Mouse (Mus musculus) forebrain, embryonic 12.5 days (tissue): ENCODE measurements around the gene Zic5. TPM values are rescaled to one million over a fixed set of nuclear protein-coding genes. Genes with fewer than 3 reads are reported as not detected.

Source experiments
- ATAC-seq: fragments of 200-750 bp; cut with Nextera tagmentation; 2 replicates; pipeline ENCODE4 v1.8.0; 2017; ENCODE audit warnings: moderate TSS enrichment; ENCODE audit not compliant: low FRiP score
- H3K27ac ChIP-seq: fragments of 300-500 bp; sonication (generic); 2 replicates; pipeline ENCODE4 v1.5.1; 2016; ENCODE audit warnings: mild to moderate bottlenecking
- H3K27me3 ChIP-seq: fragments of 300-500 bp; sonication (generic); 2 replicates; pipeline ENCODE4 v1.6.1; 2016; ENCODE audit warnings: mild to moderate bottlenecking
- H3K36me3 ChIP-seq: fragments of 300-500 bp; sonication (generic); replicated peaks from 2 replicates; pipeline ENCODE4 v1.6.1; 2016; ENCODE audit warnings: mild to moderate bottlenecking
- H3K4me1 ChIP-seq: fragments of 300-500 bp; sonication (generic); 2 replicates; pipeline ENCODE4 v1.6.1; 2016
- H3K4me2 ChIP-seq: fragments of 300-500 bp; sonication (generic); 2 replicates; pipeline ENCODE4 v1.6.1; 2016; ENCODE audit warnings: mild to moderate bottlenecking, moderate library complexity
- H3K4me3 ChIP-seq: fragments of 300-500 bp; sonication (generic); replicated peaks from 2 replicates; pipeline ENCODE4 v1.5.1; 2016; ENCODE audit warnings: mild to moderate bottlenecking
- H3K9ac ChIP-seq: fragments of 300-500 bp; sonication (generic); 2 replicates; pipeline ENCODE4 v1.6.1; 2016; ENCODE audit warnings: mild to moderate bottlenecking
- H3K9me3 ChIP-seq: fragments of 300-500 bp; sonication (generic); 2 replicates; pipeline ENCODE4 v1.6.1; 2016
- WGBS: fragments of 180-500 bp; shearing (Covaris S2); methylation state at CpG from one replicate; pipeline ENCODE4 v1.1.7; 2016; 5-methylcytosine and 5-hydroxymethylcytosine counted together
- polyA plus RNA-seq: library from polyadenylated mRNA; unstranded; fragments of >200 nt; fragmentation: Nextera tagmentation; extraction: Ambion mirVana; gene quantifications from 2 replicates; pipeline ENCODE4 v1.2.1, GENCODE M21; 2016

Zic5 gene
- 18.6 and 25.8 TPM in 2 replicates for polyA plus RNA-seq

DNA sequence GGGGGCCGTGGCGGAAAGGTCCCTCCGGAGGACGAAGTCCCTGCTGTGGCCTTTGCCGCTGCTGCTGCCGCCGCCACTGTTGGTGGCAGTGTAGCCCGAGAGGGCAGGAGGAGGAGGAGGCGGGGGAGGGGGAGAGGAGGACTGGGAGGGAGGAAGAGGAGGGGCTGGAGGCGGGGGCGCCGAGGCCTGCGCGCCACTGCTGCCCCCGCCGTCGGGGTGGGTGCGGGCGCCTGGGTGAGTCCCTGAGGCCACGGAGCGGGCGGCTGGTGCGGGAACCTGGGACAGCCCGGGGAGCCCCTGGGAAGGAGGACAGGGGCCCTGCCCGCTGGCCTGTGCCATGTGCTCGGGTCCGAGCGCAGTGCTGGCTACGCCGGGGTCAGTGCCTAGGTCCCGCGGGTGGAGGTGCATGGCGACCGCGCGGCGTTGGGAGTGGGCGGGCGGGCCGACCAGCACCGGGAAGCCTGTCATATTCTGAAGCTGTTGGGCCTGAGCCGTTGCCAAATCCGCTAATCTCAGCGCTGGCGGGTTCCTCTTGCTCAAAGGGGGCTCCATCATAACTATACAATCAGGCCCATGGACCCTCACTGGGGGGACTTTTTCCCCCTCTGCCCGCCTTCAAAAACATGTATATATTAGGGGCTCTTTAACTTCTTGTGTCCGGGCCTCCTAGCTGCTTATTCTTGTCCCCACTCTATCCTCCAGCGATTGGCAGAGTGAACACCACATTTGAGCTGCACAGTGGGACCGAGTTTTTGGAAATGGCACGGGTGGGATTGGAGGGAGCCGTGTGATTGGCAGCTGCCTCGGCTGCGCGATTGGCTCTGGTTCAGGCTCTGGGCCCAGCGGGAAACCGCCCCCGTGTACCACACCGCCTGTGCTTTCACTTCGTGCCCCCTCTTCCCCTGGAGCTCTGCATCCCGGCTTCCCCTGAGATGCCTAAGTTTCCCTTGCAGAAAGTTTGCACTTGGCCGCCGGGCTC is at the start of gene Zic5:
TSS of gene Zic5 (minus strand) at position 915 of the 979 bp plus-strand sequence.
- Histone ChIP-seq H3K36me3 (no peaks in the 10 kb centered on the region), H3K9me3 (no peaks in the 10 kb centered on the region), H3K9ac (peak within 1 kb of the TSS; percentile 96), H3K27ac (peak within 1 kb of the TSS; percentile 99), H3K4me1 (peaks cover 59% of the 10 kb centered on the region), H3K27me3 (peaks cover 73% of the 10 kb centered on the region), H3K4me3 (peak within 1 kb of the TSS; percentile 72), H3K4me2 (peak within 1 kb of the TSS; percentile 76)
- WGBS: under 1% methylated on average over 57 of the region's 62 CpGs
- ATAC-seq: peak; percentile 87

DNA sequence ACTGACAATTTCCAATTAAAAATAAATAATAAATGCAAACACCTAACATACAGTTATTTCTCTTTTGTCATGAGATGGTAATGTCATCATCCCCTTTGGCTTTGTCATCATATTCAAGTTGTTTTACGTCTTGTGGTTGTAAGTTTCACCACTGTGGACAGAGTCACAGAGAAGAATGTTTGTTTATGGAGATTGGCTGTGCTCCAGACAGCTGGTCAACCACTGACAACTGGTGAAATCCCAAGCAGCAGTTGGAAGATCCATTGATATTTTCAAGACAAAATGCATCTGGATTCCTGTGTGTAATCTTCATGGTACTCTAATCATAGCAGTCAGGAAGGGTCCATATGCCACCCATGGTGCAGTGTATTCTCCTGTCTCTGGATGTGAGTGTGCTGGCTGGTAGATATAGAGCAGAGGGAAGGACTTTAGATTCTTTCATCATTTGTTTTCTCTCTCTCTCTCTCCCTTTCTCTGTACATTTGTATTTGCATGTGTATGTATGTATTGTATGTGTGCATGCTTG is 48.1 kb upstream of the Zic5 start:
- H3K36me3 ChIP-seq: no peaks in the 10 kb centered on the region
- no peaks in the 10 kb centered on the region for H3K4me1 ChIP-seq
- H3K27me3 ChIP-seq: no peaks in the 10 kb centered on the region; the same call in 1 of the 2 replicates
- ATAC-seq: no peak
- H3K4me3 ChIP-seq: no peak overlapping the region
- no peak overlapping the region for H3K9ac ChIP-seq
- no peak overlapping the region for H3K27ac ChIP-seq
- H3K9me3 ChIP-seq: no peaks in the 10 kb centered on the region
- WGBS: 78% methylated on average over 1 of the region's 1 CpGs
- H3K4me2 ChIP-seq: no peak overlapping the region

- Histone ChIP-seq H3K4me1 (no peaks in the 10 kb centered on the region), H3K27ac (no peak overlapping the region), H3K36me3 (no peaks in the 10 kb centered on the region), H3K27me3 (no peaks in the 10 kb centered on the region; the same call in 1 of the 2 replicates), H3K9ac (no peak overlapping the region), H3K4me2 (no peak overlapping the region), H3K9me3 (no peaks in the 10 kb centered on the region), H3K4me3 (no peak overlapping the region)
- 79% methylated on average over 3 of the region's 3 CpGs for WGBS
- ATAC-seq: no peak
Measured at GRCm38 (mm10) chr14:122511519-122511918, 46.0 kb upstream of the Zic5 start.

- H3K4me2 ChIP-seq: no peak overlapping the region
- H3K4me1 ChIP-seq: no peaks in the 10 kb centered on the region
- no peak overlapping the region for H3K27ac ChIP-seq
- H3K27me3 ChIP-seq: no peaks in the 10 kb centered on the region; the same call in 1 of the 2 replicates
- WGBS: 33% methylated on average over 2 of the region's 2 CpGs
- no peaks in the 10 kb centered on the region for H3K36me3 ChIP-seq
- H3K4me3 ChIP-seq: no peak overlapping the region
- H3K9me3 ChIP-seq: no peaks in the 10 kb centered on the region
- ATAC-seq: no peak
- H3K9ac ChIP-seq: no peak overlapping the region
Measured at GRCm38 (mm10) chr14:122509058-122509457, 43.6 kb upstream of the Zic5 start.

- no peak overlapping the region for H3K9ac ChIP-seq
- 66% methylated on average over 1 of the region's 1 CpGs for WGBS
- no peak overlapping the region for H3K4me3 ChIP-seq
- no peak overlapping the region for H3K4me2 ChIP-seq
- H3K4me1 ChIP-seq: peaks cover 17% of the 10 kb centered on the region
- no peak overlapping the region for H3K27ac ChIP-seq
- peaks cover 37% of the 10 kb centered on the region for H3K27me3 ChIP-seq
- ATAC-seq: no peak
- 0 out of 2 replicates have a peak, but pooled peaks cover 7% of the 10 kb centered on the region for H3K9me3 ChIP-seq
- no peaks in the 10 kb centered on the region for H3K36me3 ChIP-seq
Measured at GRCm38 (mm10) chr14:122492015-122492414, 26.5 kb upstream of the Zic5 start.

DNA sequence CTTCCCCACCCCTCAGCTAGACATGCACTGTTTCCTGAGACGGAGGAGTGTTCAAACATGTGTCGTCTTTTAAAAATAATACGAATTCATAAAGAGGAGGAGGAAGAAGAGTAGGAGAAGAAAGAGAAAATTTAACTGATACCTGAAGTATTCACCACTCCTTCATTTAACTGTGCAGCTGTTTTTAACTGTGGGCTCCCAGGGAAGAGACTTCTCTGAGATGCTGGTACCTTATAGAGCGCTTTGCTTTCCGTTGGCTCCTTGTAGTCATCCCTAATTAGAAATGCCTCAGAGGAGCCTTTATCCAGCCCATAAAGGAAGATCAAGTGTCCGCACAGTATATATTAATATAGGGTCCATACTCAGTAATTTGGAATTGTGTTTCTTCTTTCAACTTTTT is 26.0 kb upstream of the Zic5 start:
- peaks cover 17% of the 10 kb centered on the region for H3K4me1 ChIP-seq
- H3K9me3 ChIP-seq: 0 out of 2 replicates have a peak, but pooled peaks cover 7% of the 10 kb centered on the region
- no peak for ATAC-seq
- no peak overlapping the region for H3K4me2 ChIP-seq
- 55% methylated on average over 6 of the region's 6 CpGs for WGBS
- H3K27me3 ChIP-seq: peaks cover 37% of the 10 kb centered on the region
- no peak overlapping the region for H3K4me3 ChIP-seq
- H3K27ac ChIP-seq: no peak overlapping the region
- no peak overlapping the region for H3K9ac ChIP-seq
- no peaks in the 10 kb centered on the region for H3K36me3 ChIP-seq

DNA sequence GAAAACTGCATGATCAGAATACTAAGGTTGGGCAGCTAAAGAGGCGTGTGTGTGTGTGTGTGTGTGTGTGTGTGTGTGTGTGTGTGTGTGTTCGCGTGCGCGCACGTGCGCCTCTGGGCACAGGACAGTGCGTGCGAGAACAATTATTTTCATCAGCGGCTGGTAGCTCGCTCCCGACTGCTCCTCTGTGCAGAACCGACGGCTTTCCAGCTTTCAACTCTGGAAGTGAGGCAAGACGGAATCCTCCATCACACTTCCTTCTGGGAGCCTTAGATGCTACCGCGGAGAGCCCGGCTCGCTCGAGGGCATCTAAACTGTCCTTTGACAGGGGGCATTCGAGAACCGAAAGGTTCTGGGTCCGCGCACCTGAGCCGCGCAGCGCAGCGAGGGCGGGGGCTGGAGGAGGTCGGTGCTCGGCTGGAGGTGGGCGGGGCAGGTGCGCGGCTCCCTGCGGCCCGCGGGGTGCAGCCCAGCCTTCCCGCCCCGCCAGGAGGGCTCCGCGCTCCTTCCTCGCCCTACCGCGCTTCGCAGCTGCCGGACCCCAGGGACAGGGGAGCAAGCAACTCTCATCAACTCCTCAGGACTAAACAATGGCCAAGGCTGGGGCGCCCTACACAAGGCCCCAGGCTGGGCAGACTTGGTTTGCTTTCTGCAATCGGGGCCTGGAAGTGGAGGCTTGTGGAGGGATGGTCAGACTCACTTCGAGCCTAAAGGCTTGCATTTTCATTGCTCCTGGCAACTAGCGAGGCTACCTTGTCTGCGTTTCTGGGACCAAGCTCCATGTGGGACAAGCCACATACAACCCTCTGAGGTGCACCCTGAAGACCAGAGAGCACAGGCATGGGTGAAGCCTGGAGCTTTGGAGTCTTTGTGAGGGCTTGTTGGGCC is 25.2 kb upstream of the Zic5 start, which contains the start of gene Gm10837:
TSS of gene Gm10837 (plus strand) at position 146 of the 888 bp plus-strand sequence.
- Histone ChIP-seq H3K27me3 (peaks cover 40% of the 10 kb centered on the region), H3K4me3 (peak within 1 kb of the TSS; percentile 38), H3K4me1 (peaks cover 19% of the 10 kb centered on the region), H3K9me3 (0 out of 2 replicates have a peak, but pooled peaks cover 7% of the 10 kb centered on the region), H3K4me2 (peak within 1 kb of the TSS; percentile 60), H3K9ac (peak within 1 kb of the TSS; percentile 55), H3K27ac (peak within 1 kb of the TSS; percentile 77), H3K36me3 (no peaks in the 10 kb centered on the region)
- peak; percentile 70 for ATAC-seq
- WGBS: 1% methylated on average over 51 of the region's 51 CpGs

- H3K36me3 ChIP-seq: no peaks in the 10 kb centered on the region
- peak overlapping the region; percentile 55; the same call in 1 of the 2 replicates for H3K9ac ChIP-seq
- H3K27ac ChIP-seq: peak overlapping the region; percentile 77
- 0 out of 2 replicates have a peak, but pooled peaks cover 4% of the 10 kb centered on the region for H3K9me3 ChIP-seq
- peak overlapping the region; percentile 60 for H3K4me2 ChIP-seq
- H3K4me1 ChIP-seq: peaks cover 27% of the 10 kb centered on the region
- ATAC-seq: 0 out of 2 replicates have a peak, but pooled peaks have one; percentile 18
- peaks cover 47% of the 10 kb centered on the region for H3K27me3 ChIP-seq
- WGBS: under 1% methylated on average over 12 of the region's 12 CpGs
- peak overlapping the region; percentile 38 for H3K4me3 ChIP-seq
Measured at GRCm38 (mm10) chr14:122489686-122490414, 24.4 kb upstream of the Zic5 start.

DNA sequence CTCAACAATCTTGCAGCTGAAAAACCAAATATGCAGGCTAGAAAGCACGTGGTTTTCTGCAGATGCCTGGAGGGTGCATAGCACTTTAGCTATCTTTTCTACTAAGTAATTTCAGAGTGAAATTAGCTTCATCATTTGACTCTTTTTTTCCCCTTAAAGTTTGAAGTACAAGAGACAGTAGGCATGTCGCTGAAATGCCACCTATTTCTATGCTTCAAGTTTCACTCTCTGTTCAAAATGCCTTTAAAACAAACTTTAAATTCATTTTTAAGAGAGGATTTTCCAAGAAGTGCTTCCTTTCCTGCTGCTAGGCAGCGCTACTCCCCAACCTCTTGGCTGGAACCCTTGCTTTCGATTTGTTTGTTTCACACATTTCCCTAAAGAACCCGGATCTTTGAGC is 23.6 kb upstream of the Zic5 start:
- Histone ChIP-seq H3K9ac (peak overlapping the region; percentile 33; the same call in 1 of the 2 replicates), H3K9me3 (no peaks in the 10 kb centered on the region), H3K27ac (no peak overlapping the region), H3K36me3 (no peaks in the 10 kb centered on the region), H3K27me3 (peaks cover 55% of the 10 kb centered on the region), H3K4me2 (peak overlapping the region; percentile 60), H3K4me3 (peak overlapping the region; percentile 20; the same call in 1 of the 2 replicates), H3K4me1 (peaks cover 34% of the 10 kb centered on the region)
- ATAC-seq: no peak
- WGBS: 2% methylated on average over 5 of the region's 5 CpGs

GRCm38 (mm10) chr14:122487366-122487765 is 21.9 kb upstream of the Zic5 start:
- ATAC-seq: no peak
- Histone ChIP-seq H3K9me3 (no peaks in the 10 kb centered on the region), H3K9ac (no peak overlapping the region), H3K27me3 (peaks cover 60% of the 10 kb centered on the region), H3K27ac (no peak overlapping the region), H3K4me3 (no peak overlapping the region), H3K4me1 (peaks cover 48% of the 10 kb centered on the region), H3K4me2 (0 out of 2 replicates have a peak overlapping the region, but pooled peaks have one; percentile 15), H3K36me3 (no peaks in the 10 kb centered on the region)
- WGBS: 5% methylated on average over 5 of the region's 5 CpGs

- WGBS: 9% methylated on average over 1 of the region's 1 CpGs
- Histone ChIP-seq H3K4me1 (peaks cover 55% of the 10 kb centered on the region), H3K27me3 (peaks cover 65% of the 10 kb centered on the region), H3K36me3 (no peaks in the 10 kb centered on the region), H3K4me2 (no peak overlapping the region), H3K4me3 (no peak overlapping the region), H3K27ac (no peak overlapping the region), H3K9ac (no peak overlapping the region), H3K9me3 (no peaks in the 10 kb centered on the region)
- ATAC-seq: no peak
Measured at GRCm38 (mm10) chr14:122486611-122487010, 21.1 kb upstream of the Zic5 start.
